In the genomic region with DNA sequence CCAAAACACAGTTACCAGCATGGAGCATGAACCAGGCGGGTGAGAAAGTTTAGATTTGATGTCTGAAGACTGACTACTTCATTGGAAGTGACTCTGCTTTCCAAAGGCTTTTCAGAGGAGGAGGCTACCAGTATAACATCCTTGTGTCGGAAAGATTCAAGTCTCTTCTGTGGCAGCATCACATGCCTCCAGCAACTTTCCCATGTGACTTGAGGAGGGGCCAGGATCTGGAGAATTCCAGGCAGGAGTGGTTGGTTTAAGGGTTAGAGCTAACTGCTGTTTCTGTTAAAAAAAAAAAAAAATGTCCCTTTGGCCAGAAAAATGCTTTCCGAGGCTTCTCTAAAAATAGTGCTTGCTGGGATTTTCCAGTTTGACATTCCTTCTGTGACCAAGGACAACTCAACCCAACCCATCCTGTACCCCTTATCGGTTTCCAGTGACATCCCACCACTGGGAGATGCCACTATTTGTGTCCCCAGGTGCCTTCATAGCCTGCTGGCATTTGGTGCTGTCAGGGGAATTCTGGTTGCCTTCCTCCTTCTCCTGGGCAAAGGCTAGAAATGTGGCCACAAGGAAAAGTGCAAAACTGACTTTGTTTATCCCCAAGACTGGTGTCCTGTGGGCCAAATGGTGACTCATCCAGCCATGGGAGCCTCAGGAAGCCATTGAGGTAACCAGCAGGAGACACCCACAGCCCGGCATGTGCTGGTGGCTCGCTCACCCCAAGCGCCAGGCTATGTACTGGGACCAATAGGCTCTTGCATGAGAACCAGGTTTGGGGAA, we compare ENCODE assay signal across 27 mouse cellular contexts. TPM values are rescaled to one million over a fixed set of nuclear protein-coding genes. Genes with fewer than 3 reads are reported as not detected.
DNase-seq lines count a peak whose midpoint lies in the region; TF ChIP-seq lines count a peak whose summit lies in the region.
"Had no signal": no experiment of that assay in that cellular context is flagged by ENCODE, and none has a peak within 500 bp of the region (broad histone marks: within the 10 kb centered on the region; RNA-seq: fewer than 3 reads in every experiment).

No protein-coding gene starts in this region.

- TF ChIP-seq CTCF in spleen, adult 2 months (IDR thresholded peaks at IDR 0.05; ENCODE audit: extremely low read depth, insufficient read depth, insufficient read length, insufficient replicate concordance), result no peak

- H3K27ac ChIP-seq in heart, embryonic 10.5 days, result no peak overlapping the region
- peak overlapping the region; percentile 67 for H3K27ac ChIP-seq in spleen, adult 2 months (ENCODE audit: insufficient read depth, low read length)
- H3K27ac ChIP-seq: embryonic facial prominence, embryonic 10.5 days; forebrain, embryonic 13.5 days; heart, embryonic 13.5 days; hindbrain, embryonic 15.5 days; intestine, embryonic 15.5 days; layer of hippocampus, adult 2 months; limb, embryonic 15.5 days; liver, embryonic 15.5 days; midbrain, embryonic 12.5 days; neural tube, embryonic 15.5 days; stomach, postnatal 0 days had no signal

- 77% methylated on average over 7 of the region's 7 CpGs for WGBS in heart, embryonic 10.5 days
- WGBS in spleen, adult 2 months, result 81% methylated on average over 7 of the region's 7 CpGs

- peak; percentile 37 for DNase-seq in adrenal gland, adult 2 months
- no peak for DNase-seq in adrenal gland, postnatal 4 days (ENCODE audit: low spot score in 2 of 2)
- DNase-seq in heart, adult 8-10 months (ENCODE audit: low spot score), result peak; percentile 18
- no peak for DNase-seq in heart, embryonic 10.5 days (ENCODE audit: low spot score)
- no peak for DNase-seq in spleen, adult 2 months (ENCODE audit: low read depth in 1 of 2, low spot score in 2 of 2)
- DNase-seq in spleen, postnatal 14 days (ENCODE audit: low spot score in 2 of 2), result no peak
- DNase-seq in skeletal muscle tissue, adult 2 months (ENCODE audit: low read depth, low spot score), result peak; percentile 59
- no peak for DNase-seq in frontal cortex, postnatal 14 days (ENCODE audit: low spot score in 2 of 2)
- DNase-seq: B cell, adult 2 months; cerebellum, adult 2 months; heart, postnatal 4 days; kidney, postnatal 10 days; layer of hippocampus, postnatal 36 days; right cerebral cortex, postnatal 25 days; thymus, postnatal 14 days had no signal

- TF ChIP-seq POLR2A in spleen, adult 2 months (IDR thresholded peaks at IDR 0.05; ENCODE audit: low read depth, low read length), result no peak

- no peaks in the 10 kb centered on the region for H3K9me3 ChIP-seq in heart, embryonic 10.5 days
- H3K9me3 ChIP-seq: embryonic facial prominence, embryonic 10.5 days; heart, embryonic 13.5 days; hindbrain, embryonic 15.5 days; intestine, embryonic 15.5 days; limb, embryonic 15.5 days; liver, embryonic 15.5 days; midbrain, embryonic 12.5 days; neural tube, embryonic 15.5 days had no signal

- H3K36me3 ChIP-seq in heart, embryonic 10.5 days, result no peaks in the 10 kb centered on the region
- H3K36me3 ChIP-seq in spleen, adult 2 months (ENCODE audit: control insufficient read depth, insufficient read depth, low read length), result no peaks in the 10 kb centered on the region
- H3K36me3 ChIP-seq: embryonic facial prominence, embryonic 10.5 days; heart, embryonic 13.5 days; hindbrain, embryonic 15.5 days; intestine, embryonic 15.5 days; limb, embryonic 15.5 days; liver, embryonic 15.5 days; midbrain, embryonic 12.5 days; neural tube, embryonic 15.5 days had no signal

- peaks cover 15% of the 10 kb centered on the region for H3K4me1 ChIP-seq in heart, embryonic 10.5 days
- H3K4me1 ChIP-seq in spleen, adult 2 months (ENCODE audit: control insufficient read depth, insufficient read depth, insufficient read length), result peaks cover 7% of the 10 kb centered on the region; the same call in 1 of the 2 replicates
- H3K4me1 ChIP-seq: embryonic facial prominence, embryonic 10.5 days; hindbrain, embryonic 15.5 days; liver, embryonic 15.5 days; midbrain, embryonic 12.5 days; neural tube, embryonic 15.5 days had no signal

- no peaks in the 10 kb centered on the region for H3K27me3 ChIP-seq in heart, embryonic 10.5 days (ENCODE audit: insufficient read depth, poor library complexity, severe bottlenecking)
- no peaks in the 10 kb centered on the region; the same call in 1 of the 2 replicates for H3K27me3 ChIP-seq in spleen, adult 2 months (ENCODE audit: control insufficient read depth, insufficient read depth, low read length)
- H3K27me3 ChIP-seq: forebrain, embryonic 13.5 days; heart, embryonic 13.5 days; hindbrain, embryonic 15.5 days; intestine, embryonic 15.5 days; limb, embryonic 15.5 days; liver, embryonic 15.5 days; midbrain, embryonic 12.5 days; neural tube, embryonic 15.5 days had no signal

- H3K4me3 ChIP-seq in heart, embryonic 10.5 days, result no peak overlapping the region
- no peak overlapping the region for H3K4me3 ChIP-seq in spleen, adult 2 months (ENCODE audit: extremely low read depth, insufficient read depth, insufficient read length)
- H3K4me3 ChIP-seq: embryonic facial prominence, embryonic 10.5 days; erythroblast, embryonic 14.5 days; forebrain, embryonic 13.5 days; heart, embryonic 13.5 days; hindbrain, embryonic 15.5 days; intestine, embryonic 15.5 days; layer of hippocampus, adult 2 months; limb, embryonic 15.5 days; liver, embryonic 15.5 days; midbrain, embryonic 12.5 days; neural tube, embryonic 15.5 days had no signal

RNA-seq across cellular contexts. Expression of a gene that starts 12.9 kb away (rescaled TPM):
- 10 to 100 TPM; 31.1 to 53.2 TPM for total RNA-seq in adrenal gland, adult 2 months (2021)
- 19.1 and 19.5 TPM in 2 replicates for polyA plus RNA-seq in adrenal gland, adult 2 months (2012; rRNA removed)
- 10 to 100 TPM; 26.9 to 29.6 TPM for total RNA-seq in adrenal gland, postnatal 4 days (2021)
- total RNA-seq in heart, adult 8-10 months (2022), result 10 to 100 TPM; 10.7 to 11.8 (median 11.0) TPM
- polyA plus RNA-seq in heart, embryonic 10.5 days (2016; fragmentation: Nextera tagmentation; extraction: Ambion mirVana), result 1.1 and 1.7 TPM in 2 replicates
- polyA plus RNA-seq in spleen, adult 2 months (2012; rRNA removed), result 4.8 and 5.6 TPM in 2 replicates

RNA-seq across cellular contexts. Expression of a gene that starts 34.3 kb away (rescaled TPM):
- 100 to 1,000 TPM in 1 of 2 experiments, 10 to 100 TPM in 1; 90.6 to 168 TPM for total RNA-seq in adrenal gland, adult 2 months (2021)
- polyA plus RNA-seq in adrenal gland, adult 2 months (2012; rRNA removed), result 9.5 and 10.5 TPM in 2 replicates
- total RNA-seq in adrenal gland, postnatal 4 days (2021), result 100 to 1,000 TPM; 134 to 162 TPM
- total RNA-seq in heart, adult 8-10 months (2022), result 100 to 1,000 TPM in 2 of 4 experiments, 10 to 100 TPM in 2; 80.4 to 113 (median 96.5) TPM
- polyA plus RNA-seq in heart, embryonic 10.5 days (2016; fragmentation: Nextera tagmentation; extraction: Ambion mirVana), result 50.8 and 58.6 TPM in 2 replicates
- 8.4 and 8.6 TPM in 2 replicates for polyA plus RNA-seq in spleen, adult 2 months (2012; rRNA removed)

Comparison
In these comparisons a context has a peak if more than half of its experiments do, and no peak if none do; other contexts are left out.
1. DNase-seq: peak in adrenal gland, adult 2 months (single experiment), heart, adult 8-10 months (single experiment) and skeletal muscle tissue, adult 2 months (single experiment); none in adrenal gland, postnatal 4 days (0 of 2), heart, embryonic 10.5 days (single experiment), spleen, adult 2 months (0 of 2), spleen, postnatal 14 days (0 of 2) and frontal cortex, postnatal 14 days (0 of 2).